Mouse (Mus musculus): ENCODE data around the gene Slc38a2. TPM values are rescaled to one million over a fixed set of nuclear protein-coding genes. Genes with fewer than 3 reads are reported as not detected.

Slc38a2 gene
- total RNA-seq, 2 experiments from 2014 or later: 115 to 116 TPM

DNA sequence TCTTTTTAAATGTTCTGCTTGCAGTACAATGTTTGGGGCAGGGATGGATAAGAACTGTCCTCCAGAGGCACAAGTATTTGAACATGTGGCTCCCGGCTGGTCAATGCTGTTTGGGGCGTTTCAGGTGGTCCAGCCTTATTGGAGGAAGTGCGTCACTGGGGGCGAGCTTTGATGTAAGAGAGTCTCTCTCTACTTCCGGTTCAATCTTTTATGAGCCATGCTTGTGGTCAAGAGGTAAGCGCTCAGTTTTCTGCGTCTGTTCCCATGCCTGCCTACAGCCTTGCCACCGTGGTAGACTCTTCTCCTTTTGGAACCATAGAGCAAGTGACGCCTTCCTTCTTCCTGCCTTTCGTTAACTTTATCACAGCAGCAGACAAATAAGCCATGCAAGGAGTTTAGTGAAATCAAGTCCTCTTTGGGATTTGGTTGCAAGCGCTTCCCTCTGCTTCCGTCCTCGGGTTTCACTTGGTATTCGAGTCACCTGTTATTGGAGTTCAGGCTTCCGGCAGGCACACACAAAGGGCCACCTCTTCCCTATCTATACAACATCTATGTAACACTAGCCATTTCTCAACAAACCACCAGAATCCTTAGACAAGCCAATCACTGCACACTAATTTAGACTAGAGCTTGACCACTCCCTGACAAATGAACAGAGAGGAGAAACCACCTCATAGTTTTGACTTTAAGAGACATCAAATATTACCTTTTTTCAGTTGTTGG lies 37.3 kb upstream of the Slc38a2 start:
- intact Hi-C loops (cut with DNase I): no loop called here

DNA sequence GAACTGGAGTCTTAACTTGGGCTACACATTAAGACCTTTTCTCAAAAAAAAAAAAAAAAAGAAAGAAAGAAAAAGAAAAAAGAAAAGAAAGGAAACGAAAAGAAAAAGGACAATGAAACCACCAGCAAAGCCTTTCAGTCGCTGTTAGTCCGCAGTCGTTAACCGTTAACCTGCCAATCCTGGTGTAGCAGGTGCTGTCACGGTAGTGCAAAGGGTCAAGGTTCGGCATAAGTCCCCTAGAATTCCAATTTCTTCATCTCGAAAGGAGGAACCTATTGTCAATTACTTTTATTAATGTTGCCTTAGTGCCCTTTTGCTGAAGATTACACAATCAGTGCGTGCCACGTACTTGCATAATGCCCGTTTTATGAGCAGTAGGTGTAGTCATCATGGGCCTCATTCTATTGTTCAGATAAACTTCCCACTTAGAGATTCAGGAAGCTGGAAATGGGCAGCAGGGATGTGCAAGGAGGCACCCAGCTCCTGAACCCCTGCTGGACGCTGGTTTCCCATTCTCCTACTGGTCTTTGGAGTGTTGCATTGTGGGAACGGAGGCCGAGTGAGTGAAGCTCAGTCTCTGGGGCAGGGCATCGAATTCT lies 36.1 kb upstream of the Slc38a2 start:
- intact Hi-C loops (cut with DNase I): no loop called here
- no peak overlapping the region for H3K4me3 ChIP-seq
- DNase-seq: no peak
- no peak overlapping the region for H3K27ac ChIP-seq
- no peak for TF ChIP-seq CTCF (IDR thresholded peaks at IDR 0.05)

More for the DNA sequence above, 37.3 kb upstream of the Slc38a2 start:
- no peak for DNase-seq
- no peak for TF ChIP-seq CTCF (IDR thresholded peaks at IDR 0.05)
- Histone ChIP-seq H3K27ac (no peak overlapping the region), H3K4me3 (no peak overlapping the region)

DNA sequence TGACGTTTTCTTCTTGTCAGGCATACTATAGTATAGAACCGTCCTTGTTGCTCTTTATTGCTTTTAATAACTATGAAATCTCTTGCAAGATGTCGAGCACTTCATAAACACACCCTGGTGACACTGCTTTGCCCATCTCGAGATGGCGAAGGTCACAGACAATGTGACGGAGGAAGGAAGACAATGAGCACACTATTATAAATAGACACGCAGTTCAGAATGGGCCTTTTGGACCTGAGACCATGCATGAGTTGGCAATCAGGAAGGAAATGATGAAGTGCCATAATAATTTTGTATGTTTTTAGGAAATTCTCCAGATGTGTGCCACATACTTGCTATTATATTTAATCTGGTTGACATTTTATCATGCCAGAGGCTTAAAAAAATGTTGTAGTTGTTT lies 34.9 kb upstream of the Slc38a2 start:
- no peak for TF ChIP-seq CTCF (IDR thresholded peaks at IDR 0.05)
- no peak for DNase-seq
- no peak overlapping the region for H3K4me3 ChIP-seq
- peak overlapping the region; percentile 43; the same call in 1 of the 2 replicates for H3K27ac ChIP-seq
- intact Hi-C loops (cut with DNase I): loop anchor here (5.0 kb wide), 1 partner anchor 38 kb away; no protein-coding TSS in a partner anchor

DNA sequence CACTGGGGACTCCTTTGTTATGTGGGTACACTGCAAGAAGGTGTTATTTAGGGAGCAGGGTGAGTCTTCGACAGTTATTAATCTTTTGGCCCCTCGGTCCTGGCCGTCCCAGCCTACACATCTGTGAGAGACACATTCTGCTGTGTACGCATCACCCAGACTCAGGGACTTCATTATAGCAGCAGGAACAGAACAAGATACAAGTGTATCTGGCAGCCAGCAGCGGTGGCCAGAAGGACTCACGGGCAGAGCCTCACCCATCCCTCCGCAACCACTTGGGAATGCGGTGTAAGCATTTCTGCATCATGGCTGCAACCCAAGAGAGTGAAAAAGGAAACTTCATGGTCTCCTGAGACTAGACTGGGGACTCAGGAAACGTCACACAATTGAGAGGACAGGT lies 30.9 kb upstream of the Slc38a2 start:
- TF ChIP-seq CTCF (IDR thresholded peaks at IDR 0.05): no peak
- Histone ChIP-seq H3K27ac (peak overlapping the region; percentile 83), H3K4me3 (no peak overlapping the region)
- intact Hi-C loops (cut with DNase I): loop anchor here (5.0 kb wide), 1 partner anchor 42 kb away; no protein-coding TSS in a partner anchor
- DNase-seq: no peak

DNA sequence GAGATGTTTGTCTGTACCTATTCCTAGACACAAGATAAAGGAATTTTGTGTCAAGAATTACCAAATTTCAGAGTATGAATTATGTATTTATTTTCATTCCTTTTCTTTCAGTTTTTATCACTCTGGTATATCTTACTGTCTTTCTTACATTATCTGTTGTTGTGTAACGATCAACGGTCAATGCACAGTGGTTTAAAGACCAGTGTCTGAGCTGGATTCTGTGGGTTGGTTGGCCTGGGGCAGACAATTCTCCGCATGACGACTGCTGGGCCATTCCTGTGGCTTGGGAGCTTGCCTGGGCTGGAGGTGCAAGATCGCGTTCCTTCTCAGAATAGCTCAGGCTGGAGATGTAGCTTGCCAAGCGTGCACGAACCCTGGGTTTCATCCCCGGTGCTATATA lies 30.3 kb upstream of the Slc38a2 start:
- Histone ChIP-seq H3K4me3 (no peak overlapping the region), H3K27ac (peak overlapping the region; percentile 83)
- intact Hi-C loops (cut with DNase I): loop anchor here (5.0 kb wide), 1 partner anchor 43 kb away; no protein-coding TSS in a partner anchor
- TF ChIP-seq CTCF (IDR thresholded peaks at IDR 0.05): no peak
- DNase-seq: peak; percentile 88

DNA sequence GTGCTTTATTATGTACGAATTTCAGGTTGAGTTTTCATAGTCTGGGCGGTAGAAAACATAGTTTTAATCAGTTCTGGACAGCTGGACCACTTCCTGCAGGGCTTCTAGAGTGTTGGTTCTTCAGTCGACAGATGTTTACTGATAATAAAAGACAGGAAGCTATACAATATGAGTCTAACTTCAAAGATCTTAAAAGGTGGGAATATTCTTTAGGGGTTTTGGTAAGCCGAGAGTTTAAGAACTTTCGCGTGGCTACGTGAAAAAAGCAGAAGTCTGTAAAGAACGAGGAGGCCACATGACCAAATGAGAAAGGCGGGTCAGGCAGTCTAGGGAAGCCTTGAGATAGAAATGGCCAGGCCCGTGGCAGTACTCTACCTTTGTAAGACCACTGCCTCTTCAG lies 29.5 kb upstream of the Slc38a2 start:
- Histone ChIP-seq H3K4me3 (no peak overlapping the region), H3K27ac (peak overlapping the region; percentile 83)
- no peak for TF ChIP-seq CTCF (IDR thresholded peaks at IDR 0.05)
- intact Hi-C loops (cut with DNase I): no loop called here
- DNase-seq: no peak

DNA sequence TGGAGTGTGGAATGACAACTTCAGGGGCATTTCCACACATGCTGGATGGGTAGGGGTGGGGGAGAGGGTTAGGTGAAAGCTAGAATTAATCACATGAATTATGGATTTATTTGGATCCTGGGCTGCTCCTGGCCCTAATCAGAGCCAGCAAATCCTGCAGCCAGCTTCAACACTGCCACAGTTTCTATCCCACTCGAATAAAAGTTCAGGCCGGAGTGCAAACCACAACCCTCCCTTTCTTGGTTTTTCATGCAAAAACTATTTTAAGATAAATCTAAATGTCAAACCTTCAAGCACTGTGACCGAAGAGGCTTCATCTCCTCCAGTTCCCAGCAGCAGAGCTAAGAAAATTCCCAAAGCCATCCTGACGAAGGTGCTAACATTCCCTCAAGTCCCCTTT lies 28.8 kb upstream of the Slc38a2 start:
- intact Hi-C loops (cut with DNase I): no loop called here
- Histone ChIP-seq H3K27ac (peak overlapping the region; percentile 83; the same call in 1 of the 2 replicates), H3K4me3 (no peak overlapping the region)
- no peak for TF ChIP-seq CTCF (IDR thresholded peaks at IDR 0.05)
- no peak for DNase-seq

DNA sequence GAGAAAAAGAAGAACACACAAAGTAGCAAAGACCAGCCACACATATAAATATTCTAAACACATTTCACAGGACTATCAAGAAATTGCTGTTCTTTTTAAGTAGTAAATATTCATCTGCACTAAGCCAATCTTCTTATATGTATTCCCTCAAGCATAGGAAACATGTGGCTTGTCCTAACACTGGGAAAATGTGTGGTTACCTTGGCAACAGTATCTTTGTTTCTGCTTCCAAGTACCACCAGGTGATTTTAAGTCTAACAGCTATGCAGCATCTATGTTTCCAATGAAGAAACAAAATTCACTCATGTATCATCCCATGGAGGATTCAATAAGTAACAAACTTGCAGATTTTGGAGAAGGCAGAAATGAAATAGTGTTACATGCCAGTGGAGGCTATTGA lies 25.0 kb upstream of the Slc38a2 start:
- no peak for TF ChIP-seq CTCF (IDR thresholded peaks at IDR 0.05)
- intact Hi-C loops (cut with DNase I): no loop called here
- H3K4me3 ChIP-seq: no peak overlapping the region
- no peak overlapping the region for H3K27ac ChIP-seq
- DNase-seq: no peak

DNA sequence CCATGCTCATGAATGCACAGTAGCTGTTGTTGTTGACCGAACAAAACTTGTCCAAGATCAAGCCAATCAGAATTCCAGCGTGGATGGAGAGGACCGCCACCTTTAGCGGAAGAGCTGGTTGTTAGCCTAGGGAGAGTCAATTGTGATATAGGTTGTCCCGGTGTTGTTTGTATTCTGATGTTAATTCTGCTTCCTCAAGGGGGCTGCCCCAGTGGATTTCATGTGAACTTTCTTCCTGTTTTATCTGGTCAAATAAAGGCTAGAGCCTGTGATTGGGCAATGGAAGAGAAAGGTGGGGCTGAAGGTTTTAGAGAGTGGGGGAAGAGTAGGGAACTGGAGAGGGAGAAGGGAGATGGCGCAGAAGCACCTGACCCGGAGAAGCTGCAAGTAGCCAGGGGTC lies 22.7 kb upstream of the Slc38a2 start:
- DNase-seq: no peak
- Histone ChIP-seq H3K27ac (no peak overlapping the region), H3K4me3 (no peak overlapping the region)
- intact Hi-C loops (cut with DNase I): no loop called here
- TF ChIP-seq CTCF (IDR thresholded peaks at IDR 0.05): no peak

DNA sequence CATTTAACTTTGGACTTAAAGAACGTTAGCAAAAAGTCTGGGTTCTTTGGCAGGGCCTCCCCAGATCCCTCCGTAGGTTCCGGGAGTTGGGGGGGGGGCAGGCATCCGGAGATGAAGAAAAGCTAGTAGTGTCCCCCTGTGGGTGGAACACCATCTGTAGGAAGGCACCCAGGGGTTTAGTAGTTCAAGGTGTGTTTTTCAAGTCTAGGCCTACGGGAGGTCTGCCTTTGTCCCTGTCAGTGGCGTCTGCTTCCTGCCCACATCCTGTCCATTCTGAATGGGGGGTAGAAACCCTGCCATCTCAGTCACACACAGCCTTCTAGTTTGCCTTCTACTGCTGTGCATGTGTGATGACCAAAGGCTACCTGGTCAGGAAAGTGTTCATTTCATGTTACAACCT lies 20.6 kb upstream of the Slc38a2 start:
- no peak overlapping the region for H3K4me3 ChIP-seq

DNA sequence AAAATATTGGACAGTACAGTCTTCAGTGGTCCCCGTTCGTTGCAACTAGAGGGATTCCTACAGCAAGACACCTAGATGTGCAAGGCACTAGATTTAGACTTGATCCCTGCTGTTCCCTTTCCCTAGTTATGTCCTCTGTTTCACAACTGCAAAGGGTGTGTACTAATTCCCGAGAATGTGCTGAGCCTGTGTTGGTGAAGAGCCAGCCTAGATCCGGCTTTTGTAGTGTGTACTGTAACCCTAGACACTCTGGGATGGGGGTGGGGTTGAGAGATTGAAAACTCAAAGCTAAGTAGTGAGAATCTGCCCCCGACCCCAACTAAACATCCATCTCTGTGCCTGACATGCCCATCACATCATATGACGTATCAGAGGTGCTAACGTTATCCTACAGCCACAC lies 18.9 kb upstream of the Slc38a2 start:
- no peak for TF ChIP-seq CTCF (IDR thresholded peaks at IDR 0.05)
- DNase-seq: peak; percentile 57
- intact Hi-C loops (cut with DNase I): no loop called here
- Histone ChIP-seq H3K27ac (peak overlapping the region; percentile 48; the same call in 1 of the 2 replicates), H3K4me3 (no peak overlapping the region)

More for the DNA sequence above, 20.6 kb upstream of the Slc38a2 start:
- no peak overlapping the region for H3K27ac ChIP-seq
- intact Hi-C loops (cut with DNase I): no loop called here
- no peak for TF ChIP-seq CTCF (IDR thresholded peaks at IDR 0.05)
- no peak for DNase-seq

DNA sequence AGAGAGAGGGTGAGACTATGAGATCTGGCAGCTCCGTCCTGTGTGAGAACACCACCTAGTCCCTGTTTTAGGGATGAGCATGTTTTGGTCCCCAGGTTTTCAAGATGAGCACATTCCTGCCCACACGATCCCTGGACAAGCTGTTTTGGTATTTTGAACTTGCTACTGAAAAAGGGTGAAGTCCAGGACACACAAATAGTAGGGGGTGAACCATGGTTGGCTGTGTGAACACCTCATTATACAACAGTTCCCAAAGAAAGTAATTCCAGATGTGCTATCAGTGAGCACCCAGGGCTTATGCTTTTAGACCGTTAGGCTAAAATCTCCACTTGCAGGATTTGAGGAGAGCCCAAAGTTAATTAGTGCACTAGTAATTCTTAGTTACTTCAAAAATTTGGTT lies 17.7 kb upstream of the Slc38a2 start:
- TF ChIP-seq CTCF (IDR thresholded peaks at IDR 0.05): no peak
- Histone ChIP-seq H3K27ac (peak overlapping the region; percentile 20; the same call in 1 of the 2 replicates), H3K4me3 (no peak overlapping the region)
- DNase-seq: no peak
- intact Hi-C loops (cut with DNase I): no loop called here

DNA sequence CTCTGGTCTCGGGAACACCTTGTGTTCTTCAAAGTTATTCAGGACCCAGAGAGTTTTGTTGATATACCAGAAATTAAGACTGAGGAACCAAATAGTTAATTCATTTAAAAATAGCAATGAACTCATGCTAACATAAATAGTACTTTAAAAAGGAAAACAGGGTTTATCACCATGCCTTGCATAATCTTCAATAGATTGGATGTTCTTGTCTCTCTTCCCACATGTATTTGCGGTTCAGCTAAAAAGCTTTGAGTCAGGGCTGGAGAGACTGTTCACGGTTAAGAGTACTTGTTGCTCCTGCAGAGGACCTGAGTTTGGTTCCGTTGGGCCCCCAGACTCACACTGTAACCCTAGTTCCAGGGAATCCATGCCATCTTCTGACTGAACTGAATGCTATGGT lies 16.8 kb upstream of the Slc38a2 start:
- Histone ChIP-seq H3K27ac (peak overlapping the region; percentile 0; the same call in 1 of the 2 replicates), H3K4me3 (no peak overlapping the region)
- TF ChIP-seq CTCF (IDR thresholded peaks at IDR 0.05): no peak
- intact Hi-C loops (cut with DNase I): no loop called here
- no peak for DNase-seq

Measured in gastrocnemius, adult 2 months (tissue).